Mouse (Mus musculus): ENCODE data around the gene Cd44.

GRCm38 (mm10) chr2:102771304-102771703 is 130.2 kb downstream of the Cd44 start:
- TF ChIP-seq CTCF (IDR thresholded peaks at IDR 0.05; ENCODE audit: borderline replicate concordance, control insufficient read depth, extremely low read depth, insufficient read depth, low read length, poor library complexity) (no peak), POLR2A (IDR thresholded peaks at IDR 0.05; ENCODE audit: control insufficient read depth, extremely low read depth, insufficient read depth, low read length, poor library complexity) (no peak)

Data from thymus, adult 2 months (tissue).